Mouse (Mus musculus) ES-Bruce4 (cell line): Measurements from ENCODE around the gene 2210407C18Rik. TPM values are rescaled to one million over a fixed set of nuclear protein-coding genes. Genes with fewer than 3 reads are reported as not detected.

ENCODE experiments used
- H3K27ac ChIP-seq: 2 replicates; pipeline ENCODE4 v1.5.1; 2012; ENCODE audit warnings: low read length, inconsistent platforms; ENCODE audit not compliant: insufficient read depth
- H3K27me3 ChIP-seq: 2 replicates; pipeline ENCODE4 v1.6.1; 2012; ENCODE audit warnings: mild to moderate bottlenecking, low read length, inconsistent platforms; ENCODE audit not compliant: control insufficient read depth, poor library complexity, insufficient read depth, severe bottlenecking
- H3K36me3 ChIP-seq: 2 replicates; pipeline ENCODE4 v1.6.1; 2012; ENCODE audit warnings: inconsistent platforms, mild to moderate bottlenecking, low read length, moderate library complexity; ENCODE audit not compliant: control insufficient read depth, poor library complexity, insufficient read depth, severe bottlenecking
- H3K4me1 ChIP-seq: one replicate; pipeline ENCODE4 v1.8.1; 2011; ENCODE audit warnings: low read length; ENCODE audit not compliant: control insufficient read depth, insufficient read depth
- H3K4me3 ChIP-seq: 2 replicates; pipeline ENCODE4 v1.5.1; 2011; ENCODE audit warnings: low read depth, mild to moderate bottlenecking, low read length
- H3K9ac ChIP-seq: 2 replicates; pipeline ENCODE4 v1.6.1; 2012; ENCODE audit warnings: low read depth, mild to moderate bottlenecking, inconsistent platforms; ENCODE audit not compliant: poor library complexity, severe bottlenecking
- H3K9me3 ChIP-seq: replicated peaks from 2 replicates; pipeline ENCODE4 v1.6.1; 2012; ENCODE audit warnings: mild to moderate bottlenecking, low read length, inconsistent platforms; ENCODE audit not compliant: control insufficient read depth, poor library complexity, insufficient read depth, severe bottlenecking
- CTCF ChIP-seq: IDR thresholded peaks from one replicate; pipeline ENCODE4 v1.8.1; 2011; ENCODE audit warnings: low read depth, low read length
- EP300 ChIP-seq: IDR thresholded peaks from 2 replicates; pipeline ENCODE4 v1.6.1; 2011; ENCODE audit warnings: low read depth, low read length; ENCODE audit not compliant: insufficient read depth
- POLR2A ChIP-seq: IDR thresholded peaks from one replicate; pipeline ENCODE4 v1.8.1; 2011; ENCODE audit warnings: low read length; ENCODE audit not compliant: insufficient read depth
- polyA plus RNA-seq: library from polyadenylated mRNA; stranded (reverse); fragments of >200 nt; gene quantifications from 2 replicates; pipeline ENCODE4 v1.2.4, GENCODE M21; 2011; ENCODE audit warnings: low read depth; ENCODE audit not compliant: missing spikeins, insufficient read depth, insufficient read length

Gene 2210407C18Rik
- polyA plus RNA-seq, 1 experiment: not detected

- Histone ChIP-seq H3K9me3 (no peaks in the 10 kb centered on the region), H3K36me3 (no peaks in the 10 kb centered on the region), H3K27me3 (no peaks in the 10 kb centered on the region; the same call in 1 of the 2 replicates), H3K9ac (no peak overlapping the region), H3K4me3 (no peak overlapping the region), H3K27ac (no peak overlapping the region), H3K4me1 (no peaks in the 10 kb centered on the region)
- TF ChIP-seq POLR2A (no peak), EP300 (no peak), CTCF (no peak)
Measured at GRCm38 (mm10) chr11:58605228-58605627, 10.6 kb downstream of the 2210407C18Rik start.

GRCm38 (mm10) chr11:58604688-58605087 is 11.2 kb downstream of the 2210407C18Rik start:
- H3K27me3 ChIP-seq: no peaks in the 10 kb centered on the region; the same call in 1 of the 2 replicates
- no peak overlapping the region for H3K27ac ChIP-seq
- TF ChIP-seq CTCF: no peak
- no peak for TF ChIP-seq POLR2A
- no peak for TF ChIP-seq EP300
- no peaks in the 10 kb centered on the region for H3K9me3 ChIP-seq
- no peaks in the 10 kb centered on the region for H3K36me3 ChIP-seq
- H3K4me3 ChIP-seq: no peak overlapping the region
- no peaks in the 10 kb centered on the region for H3K4me1 ChIP-seq
- no peak overlapping the region for H3K9ac ChIP-seq

GRCm38 (mm10) chr11:58602800-58603560 is 12.9 kb downstream of the 2210407C18Rik start:
- Histone ChIP-seq H3K4me1 (no peaks in the 10 kb centered on the region), H3K27ac (no peak overlapping the region), H3K4me3 (no peak overlapping the region), H3K9ac (no peak overlapping the region), H3K36me3 (no peaks in the 10 kb centered on the region), H3K27me3 (no peaks in the 10 kb centered on the region; the same call in 1 of the 2 replicates), H3K9me3 (no peaks in the 10 kb centered on the region)
- TF ChIP-seq POLR2A (no peak), CTCF (no peak), EP300 (no peak)

GRCm38 (mm10) chr11:58602062-58602461 is 13.8 kb downstream of the 2210407C18Rik start:
- no peaks in the 10 kb centered on the region for H3K9me3 ChIP-seq
- TF ChIP-seq CTCF: no peak
- TF ChIP-seq EP300: no peak
- no peak for TF ChIP-seq POLR2A
- H3K4me3 ChIP-seq: no peak overlapping the region
- no peak overlapping the region for H3K9ac ChIP-seq
- H3K27ac ChIP-seq: no peak overlapping the region
- no peaks in the 10 kb centered on the region; the same call in 1 of the 2 replicates for H3K27me3 ChIP-seq
- H3K4me1 ChIP-seq: no peaks in the 10 kb centered on the region
- no peaks in the 10 kb centered on the region for H3K36me3 ChIP-seq

GRCm38 (mm10) chr11:58597837-58598236 is 18.0 kb downstream of the 2210407C18Rik start:
- TF ChIP-seq CTCF: no peak
- no peak for TF ChIP-seq POLR2A
- TF ChIP-seq EP300: no peak
- H3K27me3 ChIP-seq: no peaks in the 10 kb centered on the region; the same call in 1 of the 2 replicates

GRCm38 (mm10) chr11:58594814-58595213 is 21.1 kb downstream of the 2210407C18Rik start, which contains the start of gene Olfr324:
Gene Olfr324 (plus strand): TSS chr11:58595114.
- no peaks in the 10 kb centered on the region for H3K27me3 ChIP-seq
- H3K9ac ChIP-seq: no peak within 1 kb of the TSS
- no peaks in the 10 kb centered on the region for H3K9me3 ChIP-seq
- no peak within 1 kb of the TSS for H3K27ac ChIP-seq
- no peak for TF ChIP-seq POLR2A
- TF ChIP-seq EP300: no peak
- TF ChIP-seq CTCF: no peak
- H3K36me3 ChIP-seq: no peaks in the 10 kb centered on the region
- H3K4me3 ChIP-seq: no peak within 1 kb of the TSS
- no peaks in the 10 kb centered on the region for H3K4me1 ChIP-seq

More at GRCm38 (mm10) chr11:58597837-58598236, 18.0 kb downstream of the 2210407C18Rik start:
- Histone ChIP-seq H3K4me1 (no peaks in the 10 kb centered on the region), H3K9ac (no peak overlapping the region), H3K9me3 (no peaks in the 10 kb centered on the region), H3K36me3 (no peaks in the 10 kb centered on the region), H3K27ac (no peak overlapping the region), H3K4me3 (no peak overlapping the region)
